Mouse (Mus musculus) forebrain, embryonic 10.5 days (tissue): Measurements from ENCODE around the gene Slc44a1. TPM values are rescaled to one million over a fixed set of nuclear protein-coding genes. Genes with fewer than 3 reads are reported as not detected.
A peak's percentile ranks its signal among the peaks of the same experiment; 100 is the strongest.

Experiments
- DNase-seq: peaks from one replicate; pipeline ENCODE4 v3.0.0-alpha.2; 2017; ENCODE audit warnings: low spot score; ENCODE audit errors: extremely low spot score
- H3K27ac ChIP-seq: fragments of 300-500 bp; sonication (generic); 2 replicates; pipeline ENCODE4 v1.5.1; 2016; ENCODE audit warnings: mild to moderate bottlenecking
- H3K27me3 ChIP-seq: fragments of 300-500 bp; sonication (generic); 2 replicates; pipeline ENCODE4 v1.6.1; 2016; ENCODE audit warnings: mild to moderate bottlenecking; ENCODE audit not compliant: poor library complexity, severe bottlenecking
- H3K36me3 ChIP-seq: fragments of 300-500 bp; sonication (generic); replicated peaks from 2 replicates; pipeline ENCODE4 v1.6.1; 2016; ENCODE audit warnings: mild to moderate bottlenecking, moderate library complexity
- H3K4me1 ChIP-seq: fragments of 300-500 bp; sonication (generic); 2 replicates; pipeline ENCODE4 v1.6.1; 2016
- H3K4me3 ChIP-seq: fragments of 300-500 bp; sonication (generic); 2 replicates; pipeline ENCODE4 v1.5.1; 2016; ENCODE audit warnings: mild to moderate bottlenecking, moderate library complexity
- H3K9me3 ChIP-seq: fragments of 300-500 bp; sonication (generic); 2 replicates; pipeline ENCODE4 v1.6.1; 2016; ENCODE audit warnings: mild to moderate bottlenecking, moderate library complexity
- WGBS: fragments of 180-500 bp; shearing (Covaris S2); methylation state at CpG from one replicate; pipeline ENCODE4 v1.1.7; 2016; 5-methylcytosine and 5-hydroxymethylcytosine counted together
- polyA plus RNA-seq: library from polyadenylated mRNA; unstranded; fragments of >200 nt; fragmentation: Nextera tagmentation; extraction: Ambion mirVana; gene quantifications from 2 replicates; pipeline ENCODE4 v1.2.1, GENCODE M21; 2016

The Slc44a1 gene
- polyA plus RNA-seq, 1 experiment from 2014 or later = 9.9 TPM

DNA sequence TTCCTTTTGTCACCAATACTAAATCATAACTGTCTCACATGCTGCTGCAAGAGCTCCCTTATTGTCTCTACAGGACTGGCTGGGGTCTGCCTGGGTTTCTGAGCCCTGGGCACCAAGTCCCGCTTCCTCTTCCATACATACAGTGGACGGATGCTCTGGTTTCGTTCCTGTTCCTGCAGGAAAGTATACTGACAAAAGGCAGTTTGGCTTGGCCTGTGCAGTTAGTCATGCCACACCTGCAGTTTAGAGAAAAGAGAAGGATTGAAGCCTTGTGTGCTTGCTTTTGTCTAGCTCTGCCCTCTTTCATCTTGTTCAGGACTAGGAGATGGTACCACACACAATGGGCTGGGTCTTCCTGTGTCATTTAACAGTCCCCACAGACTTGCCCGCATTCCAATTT lies 149.3 kb downstream of the Slc44a1 start:
- Histone ChIP-seq H3K27me3 (no peaks in the 10 kb centered on the region), H3K4me1 (no peaks in the 10 kb centered on the region), H3K9me3 (no peaks in the 10 kb centered on the region), H3K4me3 (no peak overlapping the region), H3K36me3 (no peaks in the 10 kb centered on the region), H3K27ac (no peak overlapping the region)
- 86% methylated on average over 4 of the region's 4 CpGs for WGBS
- no peak for DNase-seq

DNA sequence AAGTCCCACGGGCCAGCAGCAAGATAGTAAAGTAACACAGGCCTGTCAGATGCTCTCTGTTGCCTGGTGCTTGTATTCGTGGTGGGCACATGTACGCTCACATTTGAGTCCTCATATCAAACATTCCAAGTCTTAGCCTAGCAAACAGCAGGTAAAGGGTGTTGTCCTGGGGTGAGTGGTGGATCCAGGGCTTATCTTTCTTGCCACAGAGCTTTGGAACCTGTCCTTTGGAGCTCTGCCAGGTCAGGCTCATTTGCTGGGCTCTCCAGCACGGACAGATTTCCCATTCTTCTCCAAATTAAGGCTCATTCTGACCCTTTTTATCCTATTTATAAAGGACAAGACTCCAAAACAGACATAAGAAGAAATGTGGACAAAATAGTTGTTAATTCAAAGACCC lies 149.9 kb downstream of the Slc44a1 start:
- no peaks in the 10 kb centered on the region for H3K27me3 ChIP-seq
- no peak overlapping the region for H3K4me3 ChIP-seq
- 86% methylated on average over 4 of the region's 4 CpGs for WGBS
- no peaks in the 10 kb centered on the region for H3K4me1 ChIP-seq
- H3K9me3 ChIP-seq = no peaks in the 10 kb centered on the region
- no peak overlapping the region for H3K27ac ChIP-seq
- no peaks in the 10 kb centered on the region for H3K36me3 ChIP-seq
- DNase-seq = no peak

DNA sequence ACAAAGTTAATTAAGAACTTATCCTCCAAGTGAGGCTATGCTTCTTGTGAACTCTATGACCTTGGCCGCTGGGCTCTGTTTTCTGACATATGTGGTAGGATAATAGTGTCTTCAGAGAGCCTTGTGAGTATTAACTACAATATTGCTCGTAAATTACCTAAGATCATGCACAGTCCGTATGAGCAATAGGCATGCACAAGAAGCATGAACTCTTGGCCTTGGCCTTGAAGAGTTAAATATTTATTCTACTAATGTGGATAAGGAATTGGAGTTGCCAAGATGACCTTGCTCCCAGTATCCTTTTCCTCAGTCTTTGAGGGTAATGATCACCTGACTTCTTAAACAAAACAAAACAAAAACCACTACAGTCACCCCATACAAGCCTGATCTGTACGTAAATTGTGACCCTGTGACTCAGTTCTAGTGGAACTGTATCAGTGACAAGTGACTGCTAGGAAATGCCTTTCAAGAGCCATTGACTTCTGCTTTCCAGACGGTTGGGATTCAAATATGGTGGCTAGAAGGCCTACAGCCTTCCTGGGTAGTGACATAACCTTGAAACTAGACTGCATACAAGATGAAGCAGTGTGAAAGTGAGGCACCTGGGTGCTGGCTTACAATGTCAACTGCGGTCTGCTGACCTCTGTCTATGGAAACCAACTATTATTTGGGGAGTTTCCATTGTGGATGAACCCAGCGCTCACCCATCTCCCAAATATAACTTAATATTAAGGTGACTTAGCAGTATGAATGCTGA lies 150.7 kb downstream of the Slc44a1 start:
- Histone ChIP-seq H3K27me3 (no peaks in the 10 kb centered on the region), H3K36me3 (no peaks in the 10 kb centered on the region), H3K4me3 (no peak overlapping the region), H3K4me1 (peaks cover 4% of the 10 kb centered on the region; the same call in 1 of the 2 replicates), H3K27ac (no peak overlapping the region), H3K9me3 (no peaks in the 10 kb centered on the region)
- DNase-seq = no peak
- WGBS = 88% methylated on average over 7 of the region's 7 CpGs

DNA sequence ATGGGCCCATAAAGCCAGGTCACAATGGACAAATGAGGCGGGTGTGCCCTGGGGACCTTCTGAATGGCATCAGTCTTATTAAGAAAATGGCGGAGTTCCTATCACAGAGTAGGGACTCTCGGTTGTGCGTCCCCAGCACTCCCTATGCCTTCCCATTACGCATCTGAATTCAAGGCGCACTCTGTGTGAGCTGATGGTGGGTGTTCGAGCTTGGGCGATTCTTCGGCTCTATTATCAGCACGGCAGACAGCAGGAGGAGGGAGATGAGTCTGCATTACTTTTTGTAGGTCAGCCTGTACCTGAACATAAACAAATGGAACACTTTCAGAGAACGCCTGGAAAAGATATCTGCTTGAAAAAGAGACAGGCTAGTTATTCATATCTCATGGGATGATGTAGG lies 151.3 kb downstream of the Slc44a1 start:
- WGBS = 91% methylated on average over 11 of the region's 11 CpGs
- Histone ChIP-seq H3K9me3 (no peaks in the 10 kb centered on the region), H3K27ac (no peak overlapping the region), H3K4me3 (no peak overlapping the region), H3K4me1 (peaks cover 11% of the 10 kb centered on the region; the same call in 1 of the 2 replicates), H3K36me3 (no peaks in the 10 kb centered on the region), H3K27me3 (no peaks in the 10 kb centered on the region)
- DNase-seq = no peak

DNA sequence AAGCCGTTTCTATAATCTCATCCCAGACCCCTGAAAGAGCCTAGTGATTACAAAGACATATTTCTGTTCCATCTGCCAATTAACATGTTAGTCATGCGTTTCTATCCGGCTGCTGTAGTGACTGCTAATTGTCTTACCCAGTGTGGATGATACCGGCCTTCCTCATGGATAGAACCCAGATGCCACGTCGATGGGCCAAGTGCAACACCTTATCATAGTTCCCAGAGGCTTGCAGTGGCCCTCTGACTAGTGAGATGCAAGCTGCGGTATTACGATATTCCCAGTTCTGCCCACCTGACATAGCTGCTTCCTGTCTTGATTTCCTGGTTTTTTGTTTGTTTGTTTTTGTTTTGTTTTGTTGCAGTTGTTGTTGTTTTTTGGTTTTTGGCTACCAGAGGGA lies 151.7 kb downstream of the Slc44a1 start:
- no peak overlapping the region for H3K27ac ChIP-seq
- no peak overlapping the region for H3K4me3 ChIP-seq
- no peak for DNase-seq
- no peaks in the 10 kb centered on the region for H3K36me3 ChIP-seq
- H3K4me1 ChIP-seq = peaks cover 11% of the 10 kb centered on the region; the same call in 1 of the 2 replicates
- 90% methylated on average over 8 of the region's 8 CpGs for WGBS
- no peaks in the 10 kb centered on the region for H3K27me3 ChIP-seq
- no peaks in the 10 kb centered on the region for H3K9me3 ChIP-seq

DNA sequence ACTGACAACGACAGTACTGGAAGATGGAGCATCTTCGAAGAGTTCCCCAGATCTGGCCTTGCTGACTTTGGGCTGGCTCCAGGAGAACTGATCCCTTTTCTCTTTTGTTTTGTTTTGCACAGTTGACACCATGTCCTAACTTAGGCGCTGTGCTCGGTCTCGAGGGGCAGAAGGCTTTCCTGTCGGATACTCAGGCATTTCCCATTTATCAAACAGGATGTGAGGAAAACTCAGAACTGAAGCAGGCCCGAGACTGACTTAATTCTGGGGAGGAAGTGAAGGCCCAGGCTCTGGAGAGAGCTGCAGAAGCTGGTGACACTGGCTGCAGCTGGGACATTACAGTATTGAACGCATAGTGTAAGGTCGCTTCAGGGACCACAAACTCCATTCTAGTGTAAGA lies 152.2 kb downstream of the Slc44a1 start:
- peaks cover 11% of the 10 kb centered on the region; the same call in 1 of the 2 replicates for H3K4me1 ChIP-seq
- no peak overlapping the region for H3K4me3 ChIP-seq
- H3K27me3 ChIP-seq = no peaks in the 10 kb centered on the region
- no peaks in the 10 kb centered on the region for H3K36me3 ChIP-seq
- no peak overlapping the region for H3K27ac ChIP-seq
- 78% methylated on average over 9 of the region's 9 CpGs for WGBS
- no peaks in the 10 kb centered on the region for H3K9me3 ChIP-seq
- DNase-seq = no peak

DNA sequence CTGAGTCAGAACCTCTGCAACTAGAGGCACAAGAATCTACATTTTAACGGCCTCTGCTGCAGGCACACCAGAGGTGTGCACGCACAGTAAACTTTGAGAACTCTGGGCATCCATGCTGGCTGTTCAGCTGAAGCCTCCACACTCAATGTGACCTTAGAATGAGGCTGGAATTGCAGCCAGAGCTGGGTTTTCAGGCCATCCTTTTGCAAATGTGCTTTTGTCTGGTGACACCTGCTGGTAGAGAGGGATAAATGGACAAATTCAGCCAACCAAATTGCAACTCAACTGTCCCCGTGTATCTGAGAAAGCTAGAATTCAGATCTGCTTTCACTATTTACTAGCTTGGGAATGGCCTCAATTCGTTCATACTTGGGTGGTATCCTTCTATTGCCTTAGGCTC lies 154.0 kb downstream of the Slc44a1 start:
- Histone ChIP-seq H3K4me1 (peaks cover 11% of the 10 kb centered on the region; the same call in 1 of the 2 replicates), H3K27me3 (no peaks in the 10 kb centered on the region), H3K27ac (no peak overlapping the region), H3K36me3 (no peaks in the 10 kb centered on the region), H3K9me3 (no peaks in the 10 kb centered on the region), H3K4me3 (no peak overlapping the region)
- 42% methylated on average over 4 of the region's 4 CpGs for WGBS
- DNase-seq = peak; percentile 42

DNA sequence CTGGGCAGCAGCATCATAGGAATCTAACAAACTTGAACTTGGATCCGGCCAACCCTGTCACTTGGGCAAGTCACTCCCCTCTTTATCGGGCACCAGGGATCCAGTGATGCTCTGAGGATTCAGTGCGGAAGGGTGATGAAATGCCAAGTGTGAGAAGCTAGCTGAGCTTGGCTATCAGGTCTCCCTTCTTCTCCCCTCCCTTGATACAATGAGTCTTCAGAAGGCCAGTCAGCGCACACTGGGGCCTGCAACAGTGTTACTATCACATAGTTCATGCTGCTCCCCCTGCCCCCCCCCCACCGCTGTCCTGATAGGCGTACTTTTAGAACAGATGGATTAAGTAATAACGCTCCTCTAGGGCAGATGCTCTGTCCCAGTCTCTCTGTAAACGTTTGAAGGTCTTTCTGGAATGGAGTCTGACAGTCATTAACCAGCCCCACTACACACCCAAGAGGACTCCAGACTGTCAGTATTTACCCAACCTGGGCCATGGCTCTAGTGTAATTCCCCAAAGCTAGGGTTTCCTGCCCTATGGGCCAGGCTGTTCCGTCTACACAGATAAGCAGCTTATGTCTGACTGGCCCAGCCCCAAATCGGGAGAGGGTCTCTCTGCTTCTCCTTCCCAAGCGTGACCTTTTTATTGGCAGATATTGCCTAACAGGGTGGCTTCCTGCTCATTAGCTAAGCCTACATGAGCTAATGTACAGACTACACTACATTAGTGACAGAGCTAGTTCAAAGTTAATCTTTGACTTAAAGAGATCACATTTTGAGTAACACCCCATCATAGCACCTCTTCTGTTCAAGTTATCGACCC lies 155.2 kb downstream of the Slc44a1 start:
- Histone ChIP-seq H3K4me3 (no peak overlapping the region), H3K36me3 (no peaks in the 10 kb centered on the region), H3K9me3 (no peaks in the 10 kb centered on the region), H3K27ac (no peak overlapping the region), H3K27me3 (no peaks in the 10 kb centered on the region), H3K4me1 (peaks cover 11% of the 10 kb centered on the region; the same call in 1 of the 2 replicates)
- WGBS = 83% methylated on average over 12 of the region's 12 CpGs
- DNase-seq = no peak

DNA sequence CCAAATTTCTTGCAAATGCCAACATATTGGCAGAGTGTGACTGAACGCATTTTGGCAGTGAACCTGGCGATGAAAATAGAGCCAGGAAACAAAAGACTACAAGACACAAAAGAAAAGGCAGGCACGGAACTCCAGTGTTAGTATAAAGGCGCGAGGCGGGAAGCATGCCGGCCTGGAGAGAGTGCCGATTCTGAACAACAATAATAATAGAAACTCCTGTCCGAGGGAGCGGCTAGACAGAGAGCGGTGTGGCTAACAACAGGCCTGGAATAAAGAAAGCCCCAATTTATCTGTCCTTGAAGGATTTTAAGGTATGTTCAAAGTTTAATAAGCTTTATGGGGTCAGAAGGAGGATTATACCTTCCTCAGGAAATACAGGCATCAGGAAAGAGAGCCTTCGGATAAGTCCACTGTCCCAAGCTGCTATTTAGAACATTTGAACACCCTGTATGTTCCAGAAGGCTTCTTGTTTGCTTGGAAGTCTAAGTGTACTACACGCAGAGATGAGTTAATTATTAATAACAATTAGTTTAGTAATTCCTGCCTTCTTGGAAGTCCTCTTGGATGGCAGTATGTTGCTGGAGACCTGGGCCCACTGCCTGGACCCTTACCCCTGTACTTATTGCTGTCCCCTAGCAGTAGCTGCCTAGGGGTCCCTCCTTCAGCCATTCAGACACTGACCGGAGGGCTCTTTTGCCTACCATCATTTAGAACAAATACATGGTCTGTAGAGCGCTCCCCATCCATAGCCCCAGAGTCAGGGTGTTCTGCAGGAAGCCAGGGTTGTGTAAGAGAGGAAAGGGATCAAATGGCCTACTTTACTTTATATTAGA lies 156.1 kb downstream of the Slc44a1 start:
- 79% methylated on average over 15 of the region's 15 CpGs for WGBS
- H3K4me1 ChIP-seq = peaks cover 11% of the 10 kb centered on the region; the same call in 1 of the 2 replicates
- H3K27me3 ChIP-seq = no peaks in the 10 kb centered on the region
- H3K9me3 ChIP-seq = no peaks in the 10 kb centered on the region
- no peak overlapping the region for H3K27ac ChIP-seq
- DNase-seq = no peak
- H3K36me3 ChIP-seq = no peaks in the 10 kb centered on the region
- no peak overlapping the region for H3K4me3 ChIP-seq

DNA sequence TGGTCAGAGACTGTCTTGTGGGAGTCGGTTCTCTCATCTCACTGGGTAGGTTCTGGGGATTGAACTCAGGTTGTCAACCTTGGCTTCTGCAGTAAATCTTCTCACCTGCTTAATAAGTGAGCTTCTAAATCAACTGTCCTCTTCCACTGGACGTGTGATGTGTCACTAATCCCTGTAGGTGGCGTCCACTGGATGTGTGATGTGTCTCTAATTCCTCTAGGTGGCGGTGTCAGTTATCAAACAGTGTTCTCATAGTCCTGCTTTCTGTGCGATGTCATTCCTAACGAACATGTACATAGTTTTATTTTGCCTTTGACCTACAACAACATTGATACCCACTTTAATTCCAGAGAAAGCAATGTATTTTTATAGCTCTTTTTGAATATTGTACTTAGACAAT lies 160.2 kb downstream of the Slc44a1 start:
- H3K27ac ChIP-seq = no peak overlapping the region
- no peaks in the 10 kb centered on the region for H3K27me3 ChIP-seq
- WGBS = 44% methylated on average over 6 of the region's 6 CpGs
- no peak overlapping the region for H3K4me3 ChIP-seq
- H3K9me3 ChIP-seq = no peaks in the 10 kb centered on the region
- peaks cover 11% of the 10 kb centered on the region; the same call in 1 of the 2 replicates for H3K4me1 ChIP-seq
- no peaks in the 10 kb centered on the region for H3K36me3 ChIP-seq
- DNase-seq = no peak

DNA sequence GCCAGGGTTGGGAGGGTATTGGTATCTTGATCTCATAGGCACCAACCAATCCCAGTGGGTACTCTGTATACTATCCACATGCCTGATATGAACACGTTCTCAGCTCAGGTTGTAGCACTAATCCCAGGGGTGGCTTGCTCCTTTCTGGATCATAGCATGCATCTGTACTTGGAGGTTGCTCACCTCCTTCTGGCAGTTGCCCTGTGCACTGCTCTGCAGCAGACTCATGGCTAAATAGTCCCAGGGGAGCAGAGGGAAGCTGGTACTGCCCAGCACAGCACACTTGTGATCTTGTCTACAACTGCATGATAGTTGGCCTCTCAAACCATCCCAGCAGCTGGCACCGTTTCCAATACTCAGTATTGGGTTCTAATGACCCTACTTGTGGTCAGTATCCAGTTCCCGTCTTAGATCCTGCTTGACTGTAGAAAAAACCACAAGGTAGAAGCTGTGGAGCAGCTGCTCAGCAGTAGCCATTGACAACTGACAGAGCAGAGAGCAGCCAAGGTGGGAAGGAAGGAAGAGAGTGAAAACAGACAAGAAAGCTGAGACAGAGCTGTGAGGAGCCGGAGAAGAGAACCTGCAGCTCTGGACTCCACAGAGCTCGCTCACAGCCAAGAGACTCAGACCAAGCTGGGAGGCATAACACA lies 174.5 kb downstream of the Slc44a1 start:
- 89% methylated on average over 5 of the region's 5 CpGs for WGBS
- H3K4me3 ChIP-seq = no peak overlapping the region
- no peaks in the 10 kb centered on the region for H3K9me3 ChIP-seq
- no peak overlapping the region for H3K27ac ChIP-seq
- DNase-seq = no peak
- no peaks in the 10 kb centered on the region for H3K36me3 ChIP-seq
- H3K4me1 ChIP-seq = peaks cover 15% of the 10 kb centered on the region
- no peaks in the 10 kb centered on the region for H3K27me3 ChIP-seq

DNA sequence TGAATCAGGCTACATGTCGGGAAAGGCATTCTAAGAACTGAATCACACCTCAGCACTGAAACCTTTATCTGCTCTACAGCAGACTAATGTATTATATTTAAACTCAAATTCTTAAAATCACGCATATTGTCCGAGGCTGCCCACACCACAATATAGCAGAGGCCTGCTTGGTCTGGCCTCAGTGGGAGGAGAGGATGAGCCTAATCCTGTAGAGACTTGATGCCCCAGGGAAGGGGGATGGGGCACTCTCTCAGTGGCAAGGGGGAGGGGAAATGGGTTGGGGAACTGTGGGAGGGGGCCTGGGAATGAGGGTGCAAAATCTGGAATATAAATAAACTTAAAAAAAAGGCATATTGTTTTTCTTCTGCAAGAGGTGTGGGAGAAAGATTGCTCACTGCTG lies 177.8 kb downstream of the Slc44a1 start:
- no peak overlapping the region for H3K4me3 ChIP-seq
- H3K9me3 ChIP-seq = no peaks in the 10 kb centered on the region
- no peaks in the 10 kb centered on the region for H3K36me3 ChIP-seq
- no peak for DNase-seq
- H3K27ac ChIP-seq = no peak overlapping the region
- WGBS = 40% methylated on average over 3 of the region's 3 CpGs
- no peaks in the 10 kb centered on the region for H3K27me3 ChIP-seq
- H3K4me1 ChIP-seq = peaks cover 15% of the 10 kb centered on the region
